Mouse (Mus musculus): Measurements from ENCODE around the gene Gin1. TPM values are rescaled to one million over a fixed set of nuclear protein-coding genes. Genes with fewer than 3 reads are reported as not detected.

The Gin1 gene
- polyA plus RNA-seq, 1 experiment = 0.94 TPM

GRCm38 (mm10) chr1:97769294-97769903 is 573 bp upstream of the Gin1 start:
- Histone ChIP-seq H3K27ac (ENCODE audit: insufficient read depth, low read depth, low read length) (peak overlapping the region; percentile 92), H3K27me3 (ENCODE audit: control insufficient read depth, insufficient read depth, low read length) (no peaks in the 10 kb centered on the region), H3K4me3 (ENCODE audit: low read depth, low read length) (peak overlapping the region; percentile 90), H3K4me1 (ENCODE audit: control insufficient read depth, insufficient read depth, insufficient read length, low read length) (peaks cover 5% of the 10 kb centered on the region; the same call in 1 of the 2 replicates), H3K36me3 (ENCODE audit: control insufficient read depth, insufficient read depth, low read length) (no peaks in the 10 kb centered on the region)
- TF ChIP-seq CTCF (IDR thresholded peaks at IDR 0.05; ENCODE audit: extremely low read depth, insufficient read length, insufficient replicate concordance, low read depth, low read length) = no peak
- TF ChIP-seq POLR2A (IDR thresholded peaks at IDR 0.05; ENCODE audit: low read depth, low read length) = peak; percentile 43; the same call in 1 of the 2 replicates
- WGBS = under 1% methylated on average over 40 of the region's 40 CpGs

DNA sequence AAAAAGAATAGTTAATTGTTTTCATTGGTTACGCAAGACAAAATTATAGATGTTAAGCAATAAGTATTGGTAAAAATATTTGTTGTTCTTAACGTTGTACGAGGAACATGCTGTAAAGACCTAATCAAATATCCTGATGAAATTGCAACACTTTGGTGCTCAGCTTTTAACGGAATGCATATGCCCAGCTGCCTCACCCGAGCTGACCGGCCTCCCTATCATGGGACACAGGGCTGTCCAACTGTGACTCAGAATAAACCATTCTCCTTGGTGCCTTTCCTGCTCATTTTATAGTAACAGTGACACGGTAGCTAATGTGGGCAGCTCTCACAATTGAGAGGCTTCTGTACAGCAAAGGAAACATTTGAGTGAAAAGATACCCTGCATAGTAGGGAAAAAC is 1.1 kb downstream of the Gin1 start:
- no peak overlapping the region for H3K27ac ChIP-seq (ENCODE audit: insufficient read depth, low read depth, low read length)
- no peak overlapping the region for H3K4me3 ChIP-seq (ENCODE audit: low read depth, low read length)
- 33% methylated on average over 7 of the region's 7 CpGs for WGBS

GRCm38 (mm10) chr1:97771727-97772126 is 1.8 kb downstream of the Gin1 start:
- H3K4me1 ChIP-seq (ENCODE audit: control insufficient read depth, insufficient read depth, insufficient read length, low read length) = peaks cover 3% of the 10 kb centered on the region; the same call in 1 of the 2 replicates
- no peak overlapping the region for H3K27ac ChIP-seq (ENCODE audit: insufficient read depth, low read depth, low read length)
- 0 out of 2 replicates have a peak, but pooled peaks cover 4% of the 10 kb centered on the region for H3K36me3 ChIP-seq (ENCODE audit: control insufficient read depth, insufficient read depth, low read length)
- no peak overlapping the region for H3K4me3 ChIP-seq (ENCODE audit: low read depth, low read length)
- WGBS = 89% methylated on average over 5 of the region's 5 CpGs
- TF ChIP-seq POLR2A (IDR thresholded peaks at IDR 0.05; ENCODE audit: low read depth, low read length) (no peak), CTCF (IDR thresholded peaks at IDR 0.05; ENCODE audit: extremely low read depth, insufficient read length, insufficient replicate concordance, low read depth, low read length) (no peak)
- H3K27me3 ChIP-seq (ENCODE audit: control insufficient read depth, insufficient read depth, low read length) = no peaks in the 10 kb centered on the region

More for the DNA sequence above, 1.1 kb downstream of the Gin1 start:
- Histone ChIP-seq H3K4me1 (ENCODE audit: control insufficient read depth, insufficient read depth, insufficient read length, low read length) (peaks cover 3% of the 10 kb centered on the region; the same call in 1 of the 2 replicates), H3K36me3 (ENCODE audit: control insufficient read depth, insufficient read depth, low read length) (0 out of 2 replicates have a peak, but pooled peaks cover 1% of the 10 kb centered on the region), H3K27me3 (ENCODE audit: control insufficient read depth, insufficient read depth, low read length) (no peaks in the 10 kb centered on the region)
- no peak for TF ChIP-seq CTCF (IDR thresholded peaks at IDR 0.05; ENCODE audit: extremely low read depth, insufficient read length, insufficient replicate concordance, low read depth, low read length)
- no peak for TF ChIP-seq POLR2A (IDR thresholded peaks at IDR 0.05; ENCODE audit: low read depth, low read length)

DNA sequence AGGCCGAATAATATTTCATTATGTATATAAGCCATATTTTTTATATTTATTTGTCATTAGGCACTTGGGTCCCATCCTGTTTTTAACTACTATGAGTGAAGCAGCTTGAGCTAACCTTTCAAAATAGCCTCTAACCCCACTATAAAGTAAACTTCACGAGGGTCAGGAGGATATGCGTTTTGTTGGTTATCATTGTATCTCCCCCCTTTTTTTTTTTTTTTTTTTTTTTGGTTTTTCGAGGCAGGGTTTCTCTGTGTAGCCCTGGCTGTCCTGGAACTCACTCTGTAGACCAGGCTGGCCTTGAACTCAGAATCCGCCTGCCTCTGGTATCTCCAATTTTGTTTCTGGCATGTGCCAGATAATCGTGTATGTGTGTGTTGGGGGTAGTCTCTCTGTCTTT is 3.4 kb downstream of the Gin1 start:
- Histone ChIP-seq H3K36me3 (ENCODE audit: control insufficient read depth, insufficient read depth, low read length) (peaks cover 10% of the 10 kb centered on the region), H3K4me1 (ENCODE audit: control insufficient read depth, insufficient read depth, insufficient read length, low read length) (no peaks in the 10 kb centered on the region; the same call in 1 of the 2 replicates), H3K4me3 (ENCODE audit: low read depth, low read length) (no peak overlapping the region), H3K27ac (ENCODE audit: insufficient read depth, low read depth, low read length) (no peak overlapping the region), H3K27me3 (ENCODE audit: control insufficient read depth, insufficient read depth, low read length) (no peaks in the 10 kb centered on the region)
- TF ChIP-seq POLR2A (IDR thresholded peaks at IDR 0.05; ENCODE audit: low read depth, low read length) = no peak
- TF ChIP-seq CTCF (IDR thresholded peaks at IDR 0.05; ENCODE audit: extremely low read depth, insufficient read length, insufficient replicate concordance, low read depth, low read length) = no peak
- 84% methylated on average over 6 of the region's 6 CpGs for WGBS

GRCm38 (mm10) chr1:97773973-97774372 is 4.0 kb downstream of the Gin1 start:
- Histone ChIP-seq H3K4me3 (ENCODE audit: low read depth, low read length) (no peak overlapping the region), H3K27ac (ENCODE audit: insufficient read depth, low read depth, low read length) (no peak overlapping the region), H3K36me3 (ENCODE audit: control insufficient read depth, insufficient read depth, low read length) (peaks cover 11% of the 10 kb centered on the region), H3K27me3 (ENCODE audit: control insufficient read depth, insufficient read depth, low read length) (no peaks in the 10 kb centered on the region), H3K4me1 (ENCODE audit: control insufficient read depth, insufficient read depth, insufficient read length, low read length) (no peaks in the 10 kb centered on the region; the same call in 1 of the 2 replicates)
- WGBS = 97% methylated on average over 2 of the region's 2 CpGs
- TF ChIP-seq CTCF (IDR thresholded peaks at IDR 0.05; ENCODE audit: extremely low read depth, insufficient read length, insufficient replicate concordance, low read depth, low read length) (no peak), POLR2A (IDR thresholded peaks at IDR 0.05; ENCODE audit: low read depth, low read length) (no peak)

GRCm38 (mm10) chr1:97781674-97782073 is 11.7 kb downstream of the Gin1 start:
- Histone ChIP-seq H3K4me1 (ENCODE audit: control insufficient read depth, insufficient read depth, insufficient read length, low read length) (no peaks in the 10 kb centered on the region), H3K36me3 (ENCODE audit: control insufficient read depth, insufficient read depth, low read length) (peaks cover 16% of the 10 kb centered on the region), H3K27ac (ENCODE audit: insufficient read depth, low read depth, low read length) (no peak overlapping the region), H3K4me3 (ENCODE audit: low read depth, low read length) (no peak overlapping the region), H3K27me3 (ENCODE audit: control insufficient read depth, insufficient read depth, low read length) (no peaks in the 10 kb centered on the region)
- WGBS = 86% methylated on average over 7 of the region's 7 CpGs
- TF ChIP-seq CTCF (IDR thresholded peaks at IDR 0.05; ENCODE audit: extremely low read depth, insufficient read length, insufficient replicate concordance, low read depth, low read length) (no peak), POLR2A (IDR thresholded peaks at IDR 0.05; ENCODE audit: low read depth, low read length) (no peak)

DNA sequence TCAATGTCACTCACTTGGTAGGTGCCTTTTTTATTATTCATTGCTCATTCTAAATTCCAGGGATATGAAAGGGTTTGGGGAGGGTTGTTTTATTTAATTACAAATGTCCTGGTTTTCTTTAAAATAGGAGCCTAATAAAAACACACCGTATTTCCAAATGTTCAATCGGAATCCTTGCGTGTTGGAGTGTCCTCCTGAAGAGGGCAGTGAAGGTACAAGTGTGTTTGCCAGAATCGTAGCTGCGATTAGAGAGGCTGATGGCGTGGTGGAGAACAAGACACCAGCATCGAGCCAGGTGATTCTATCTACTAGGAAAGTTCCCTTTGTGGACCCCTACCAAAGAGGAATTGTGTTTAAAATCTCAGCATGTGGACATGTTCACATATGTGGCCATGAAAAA is 15.0 kb downstream of the Gin1 start:
- Histone ChIP-seq H3K4me1 (ENCODE audit: control insufficient read depth, insufficient read depth, insufficient read length, low read length) (no peaks in the 10 kb centered on the region), H3K36me3 (ENCODE audit: control insufficient read depth, insufficient read depth, low read length) (peaks cover 9% of the 10 kb centered on the region), H3K27ac (ENCODE audit: insufficient read depth, low read depth, low read length) (no peak overlapping the region), H3K4me3 (ENCODE audit: low read depth, low read length) (no peak overlapping the region), H3K27me3 (ENCODE audit: control insufficient read depth, insufficient read depth, low read length) (no peaks in the 10 kb centered on the region)
- 83% methylated on average over 7 of the region's 7 CpGs for WGBS
- TF ChIP-seq POLR2A (IDR thresholded peaks at IDR 0.05; ENCODE audit: low read depth, low read length) (no peak), CTCF (IDR thresholded peaks at IDR 0.05; ENCODE audit: extremely low read depth, insufficient read length, insufficient replicate concordance, low read depth, low read length) (no peak)
